Mouse (Mus musculus) liver, embryonic 12.5 days (tissue): ENCODE measurements around the gene Mttp. TPM values are rescaled to one million over a fixed set of nuclear protein-coding genes. Genes with fewer than 3 reads are reported as not detected.

Experiments used
- polyA plus RNA-seq: library from polyadenylated mRNA; unstranded; fragments of >200 nt; fragmentation: Nextera tagmentation; extraction: Ambion mirVana; gene quantifications from 2 replicates; pipeline ENCODE4 v1.2.1, GENCODE M21; 2016

The Mttp gene
- polyA plus RNA-seq, 1 experiment from 2014 or later: 36.3 TPM

Other genes starting within 250 kb of the Mttp start
- 72.6 and 77.5 TPM in 2 replicates for gene Lamtor3, start 226.5 kb downstream of the Mttp start, polyA plus RNA-seq
- 22.0 and 22.7 TPM in 2 replicates for gene Dapp1, start 163.4 kb downstream of the Mttp start, polyA plus RNA-seq
- 0.04 TPM in 2 replicates for gene 1110002E22Rik, start 79.9 kb downstream of the Mttp start, polyA plus RNA-seq
- gene Gm5105, start 77.6 kb downstream of the Mttp start, polyA plus RNA-seq: 0.10 TPM in 1 of 2 replicates, not detected in the other
- gene Trmt10a, start 1.5 kb downstream of the Mttp start, polyA plus RNA-seq: 8.8 and 11.0 TPM in 2 replicates
- gene 4930579F01Rik, start 48.9 kb upstream of the Mttp start, polyA plus RNA-seq: not detected in 2 replicates
- gene Adh7, start 72.8 kb upstream of the Mttp start, polyA plus RNA-seq: 0.19 and 0.26 TPM in 2 replicates
- 0.92 and 0.97 TPM in 2 replicates for gene Adh1, start 116.0 kb upstream of the Mttp start, polyA plus RNA-seq
- gene Adh6a, start 168.3 kb upstream of the Mttp start, polyA plus RNA-seq: not detected in 2 replicates
- 0.41 and 0.68 TPM in 2 replicates for gene Adh6b, start 196.8 kb upstream of the Mttp start, polyA plus RNA-seq